Mouse (Mus musculus): ENCODE results near the gene Msantd2.

The Msantd2 gene

GRCm38 (mm10) chr9:37568605-37569214, 79.6 kb downstream of the Msantd2 start:
- DNase-seq (ENCODE audit: low spot score in 2 of 2), result no peak

GRCm38 (mm10) chr9:37569231-37569835, 80.2 kb downstream of the Msantd2 start:
- no peak for DNase-seq (ENCODE audit: low spot score in 2 of 2)

- no peak for DNase-seq (ENCODE audit: low spot score in 2 of 2)
Measured at GRCm38 (mm10) chr9:37572204-37572876, 83.2 kb downstream of the Msantd2 start.

Measured in spleen, postnatal 36 days (tissue).